Mouse (Mus musculus): ENCODE measurements around the gene Rnf41.

Gene Rnf41

GRCm38 (mm10) chr10:128388941-128389340, 22.5 kb upstream of the Rnf41 start:
- no peak for DNase-seq

GRCm38 (mm10) chr10:128389570-128389969, 21.9 kb upstream of the Rnf41 start:
- no peak for DNase-seq

- DNase-seq = no peak
Measured at GRCm38 (mm10) chr10:128390366-128390765, 21.1 kb upstream of the Rnf41 start.

- no peak for DNase-seq
Measured at GRCm38 (mm10) chr10:128391850-128392249, 19.6 kb upstream of the Rnf41 start.

GRCm38 (mm10) chr10:128396017-128396673, 15.3 kb upstream of the Rnf41 start:
- no peak for DNase-seq

- DNase-seq = no peak
Measured at GRCm38 (mm10) chr10:128396716-128397264, 14.7 kb upstream of the Rnf41 start.

GRCm38 (mm10) chr10:128397466-128397865, 14.0 kb upstream of the Rnf41 start:
- DNase-seq = peak; percentile 10

- DNase-seq = no peak
Measured at GRCm38 (mm10) chr10:128400338-128400737, 11.1 kb upstream of the Rnf41 start.

- no peak for DNase-seq
Measured at GRCm38 (mm10) chr10:128401056-128401455, 10.4 kb upstream of the Rnf41 start, which contains the start of gene Slc39a5. TSS of gene Slc39a5 (minus strand) at chr10:128401229.

GRCm38 (mm10) chr10:128401638-128402037, 9.8 kb upstream of the Rnf41 start:
- no peak for DNase-seq

- no peak for DNase-seq
Measured at GRCm38 (mm10) chr10:128403931-128404330, 7.5 kb upstream of the Rnf41 start.

- DNase-seq = peak; percentile 11
Measured at GRCm38 (mm10) chr10:128408591-128409535, 2.6 kb upstream of the Rnf41 start.

- peak; percentile 99 for DNase-seq
Measured at GRCm38 (mm10) chr10:128409692-128410559, 1.5 kb upstream of the Rnf41 start.

- peak; percentile 20 for DNase-seq
Measured at GRCm38 (mm10) chr10:128410560-128410845, 954 bp upstream of the Rnf41 start.

GRCm38 (mm10) chr10:128412055-128412381, 561 bp downstream of the Rnf41 start:
- DNase-seq = peak; percentile 35

GRCm38 (mm10) chr10:128412558-128412957, 1.1 kb downstream of the Rnf41 start:
- DNase-seq = no peak

- no peak for DNase-seq
Measured at GRCm38 (mm10) chr10:128413076-128413475, 1.6 kb downstream of the Rnf41 start.

GRCm38 (mm10) chr10:128414848-128415247, 3.4 kb downstream of the Rnf41 start:
- DNase-seq = no peak

GRCm38 (mm10) chr10:128422426-128422825, 11.0 kb downstream of the Rnf41 start:
- no peak for DNase-seq

- DNase-seq = peak; percentile 14
Measured at GRCm38 (mm10) chr10:128424604-128425003, 13.1 kb downstream of the Rnf41 start.

GRCm38 (mm10) chr10:128425260-128425659, 13.8 kb downstream of the Rnf41 start:
- DNase-seq = no peak

- DNase-seq = no peak
Measured at GRCm38 (mm10) chr10:128429052-128429451, 17.6 kb downstream of the Rnf41 start.

GRCm38 (mm10) chr10:128429454-128429853, 18.0 kb downstream of the Rnf41 start:
- DNase-seq = no peak

Measured in lung, postnatal 36 days (tissue).